24 mouse cellular contexts compared by ENCODE assay signal in genomic region chr3:57519995-57520394, GRCm38 (mm10). TPM values are rescaled to one million over a fixed set of nuclear protein-coding genes. Genes with fewer than 3 reads are reported as not detected.
DNase-seq lines count a peak whose midpoint lies in the region; ATAC-seq and TF ChIP-seq lines count a peak whose summit lies in the region.
"Had no signal": no experiment of that assay in that cellular context is flagged by ENCODE, and none has a peak within 500 bp of the region (broad histone marks: within the 10 kb centered on the region; RNA-seq: fewer than 3 reads in every experiment).

No protein-coding gene starts in this region.

- TF ChIP-seq POLR2A in myocyte (IDR thresholded peaks at IDR 0.05; ENCODE audit: insufficient read length, low read depth) = no peak

- no peaks in the 10 kb centered on the region for H3K4me1 ChIP-seq in forebrain, postnatal 0 days (ENCODE audit: insufficient read depth)
- H3K4me1 ChIP-seq: embryonic facial prominence, embryonic 15.5 days; hindbrain, embryonic 10.5 days; hindbrain, embryonic 13.5 days; intestine, embryonic 15.5 days had no signal

- no peak overlapping the region for H3K9ac ChIP-seq in forebrain, postnatal 0 days
- H3K9ac ChIP-seq: embryonic facial prominence, embryonic 15.5 days; hindbrain, embryonic 13.5 days; intestine, embryonic 15.5 days had no signal

- intact Hi-C loops in gastrocnemius, adult 2 months (cut with DNase I) = no loop called here

- peaks cover 12% of the 10 kb centered on the region for H3K36me3 ChIP-seq in myocyte (ENCODE audit: control insufficient read depth, insufficient read depth)
- no peaks in the 10 kb centered on the region for H3K36me3 ChIP-seq in forebrain, postnatal 0 days (ENCODE audit: insufficient read depth)
- H3K36me3 ChIP-seq: embryonic facial prominence, embryonic 15.5 days; hindbrain, embryonic 10.5 days; hindbrain, embryonic 13.5 days; intestine, embryonic 15.5 days had no signal

- H3ac ChIP-seq in myocyte (ENCODE audit: control insufficient read depth, insufficient read length) = no peak overlapping the region

- no peak overlapping the region for H3K4me3 ChIP-seq in gastrocnemius, adult 2 months
- H3K4me3 ChIP-seq in myocyte = no peak overlapping the region
- no peak overlapping the region for H3K4me3 ChIP-seq in forebrain, postnatal 0 days (ENCODE audit: low read depth, low read length)
- H3K4me3 ChIP-seq: embryonic facial prominence, embryonic 15.5 days; hindbrain, embryonic 10.5 days; hindbrain, embryonic 13.5 days; intestine, embryonic 15.5 days had no signal

- no peak for ATAC-seq in forebrain, postnatal 0 days
- ATAC-seq: CD4-positive, CD25-positive, alpha-beta regulatory T cell, adult 4 months; forebrain, embryonic 14.5 days; hindbrain, embryonic 16.5 days; intestine, embryonic 15.5 days had no signal

- no peak for TF ChIP-seq CTCF in gastrocnemius, adult 2 months (IDR thresholded peaks at IDR 0.05)
- TF ChIP-seq CTCF in forebrain, postnatal 0 days (IDR thresholded peaks at IDR 0.05; ENCODE audit: low read depth) = no peak

- H3K27ac ChIP-seq in gastrocnemius, adult 2 months = peak overlapping the region; percentile 50; the same call in 1 of the 2 replicates
- no peak overlapping the region for H3K27ac ChIP-seq in forebrain, postnatal 0 days (ENCODE audit: low read depth, low read length)
- H3K27ac ChIP-seq: embryonic facial prominence, embryonic 15.5 days; hindbrain, embryonic 10.5 days; hindbrain, embryonic 13.5 days; intestine, embryonic 15.5 days had no signal

- H3K9me3 ChIP-seq in forebrain, postnatal 0 days (ENCODE audit: low read length) = no peaks in the 10 kb centered on the region
- H3K9me3 ChIP-seq: embryonic facial prominence, embryonic 15.5 days; hindbrain, embryonic 10.5 days; hindbrain, embryonic 13.5 days; intestine, embryonic 15.5 days had no signal

- no peak for DNase-seq in gastrocnemius, adult 2 months
- no peak for DNase-seq in gastrocnemius, postnatal 4 days (ENCODE audit: low spot score in 2 of 2)
- peak; percentile 15 for DNase-seq in lung, postnatal 10 days
- no peak for DNase-seq in lung, postnatal 36 days
- DNase-seq in forebrain, postnatal 0 days = no peak
- DNase-seq: adrenal gland, adult 2 months; adrenal gland, postnatal 14 days; cerebellum, adult 11-12 months; cerebellum, adult 8-10 months; cerebellum, postnatal 10 days; cerebellum, postnatal 36 days; embryo, embryonic 11 days; gastrocnemius, postnatal 25 days had no signal

- H3K4me2 ChIP-seq in myocyte (ENCODE audit: low read depth) = peak overlapping the region; percentile 53
- no peak overlapping the region for H3K4me2 ChIP-seq in forebrain, postnatal 0 days (ENCODE audit: low read depth)
- H3K4me2 ChIP-seq: embryonic facial prominence, embryonic 15.5 days; heart, embryonic 11.5 days; hindbrain, embryonic 13.5 days; intestine, embryonic 15.5 days had no signal

- H3K27me3 ChIP-seq in myocyte (ENCODE audit: control insufficient read depth, insufficient read depth, insufficient read length) = no peaks in the 10 kb centered on the region
- no peaks in the 10 kb centered on the region for H3K27me3 ChIP-seq in forebrain, postnatal 0 days (ENCODE audit: insufficient read depth, low read length)
- H3K27me3 ChIP-seq: embryonic facial prominence, embryonic 15.5 days; hindbrain, embryonic 13.5 days; intestine, embryonic 15.5 days had no signal

- 93% methylated on average over 7 of the region's 7 CpGs for WGBS in forebrain, postnatal 0 days

- H3K79me2 ChIP-seq in myocyte (ENCODE audit: control insufficient read depth, insufficient read depth) = peaks cover 90% of the 10 kb centered on the region

TF ChIP-seq in myocyte, 11 proteins besides CTCF, POLR2A, EP300 and RAD21:
- TF ChIP-seq USF1 (IDR thresholded peaks at IDR 0.05; ENCODE audit: low read depth) = no peak
- no peak for TF ChIP-seq REST (IDR thresholded peaks at IDR 0.05; ENCODE audit: insufficient read depth, insufficient read length)
- TF ChIP-seq CEBPB (IDR thresholded peaks at IDR 0.05; ENCODE audit: insufficient read depth, poor library complexity, severe bottlenecking) = no peak
- no peak for TF ChIP-seq MAX (IDR thresholded peaks at IDR 0.05; ENCODE audit: low read depth)
- TF ChIP-seq E2F4 (IDR thresholded peaks at IDR 0.05; ENCODE audit: insufficient read depth) = no peak
- no peak for TF ChIP-seq TCF3 (IDR thresholded peaks at IDR 0.05; ENCODE audit: insufficient read length, low read depth)
- TF ChIP-seq MYOG (IDR thresholded peaks at IDR 0.05; ENCODE audit: control insufficient read depth in 1 of 3, insufficient read depth in 1 of 3, insufficient read length in 2 of 3, low read depth in 2 of 3) = peak in 2 of 3 experiments; percentile 52 to 96
- TF ChIP-seq TCF12 (IDR thresholded peaks at IDR 0.05; ENCODE audit: insufficient read depth, poor library complexity, severe bottlenecking) = peak; percentile 79
- no peak for TF ChIP-seq SRF (IDR thresholded peaks at IDR 0.05; ENCODE audit: control insufficient read depth, insufficient read length, low read depth)
- no peak for TF ChIP-seq POLR2AphosphoS2 (IDR thresholded peaks at IDR 0.05; ENCODE audit: insufficient read length, low read depth)
- peak; percentile 43 to 68 (median 66) for TF ChIP-seq MYOD1 (IDR thresholded peaks at IDR 0.05; ENCODE audit: control insufficient read depth in 1 of 3, insufficient read length in 2 of 3, low read depth in 2 of 3)

RNA-seq across cellular contexts. Expression of gene Wwtr1, which starts 55.7 kb away (rescaled TPM):
- total RNA-seq in gastrocnemius, adult 2 months (2021) = 10 to 100 TPM; 22.4 to 31.7 TPM
- total RNA-seq in gastrocnemius, postnatal 4 days (2021) = 10 to 100 TPM; 71.6 to 73.3 TPM
- polyA plus RNA-seq in myocyte (2012; fragmentation: generic; extraction: Trizol) = 63.1 TPM
- total RNA-seq in forebrain, postnatal 0 days (2014; rRNA removed) = 27.4 and 39.1 TPM in 2 replicates
- 11.7 and 12.1 TPM in 2 replicates for polyA plus RNA-seq in forebrain, postnatal 0 days (2015; fragmentation: Nextera tagmentation; extraction: Ambion mirVana)
- total RNA-seq: granulocyte monocyte progenitor cell, adult 5-6 weeks; MEL had no signal
- polyA plus RNA-seq: CD4-positive, CD25-positive, alpha-beta regulatory T cell, adult 4 months had no signal
